Mouse (Mus musculus) left cerebral cortex, postnatal 25 days (tissue): ENCODE measurements around the gene Selenot. TPM values are rescaled to one million over a fixed set of nuclear protein-coding genes. Genes with fewer than 3 reads are reported as not detected.
"Not testable (repeated sequence)": the region's sequence is repeated elsewhere in the genome, so short reads cannot be mapped to it uniquely, and the experiment has no call there.

Experiments
- DNase-seq, 2 experiments: peaks; one replicate each; pipeline ENCODE4 v3.0.0; 2022; ENCODE audit warnings: low spot score in 2 of 2, mixed read lengths in 1 of 2
- intact Hi-C: fragments of 180-260 bp; cut with DNase I; formaldehyde crosslinking; loops from one replicate; pipeline ENCODE4 v1.15.1; 2025
- total RNA-seq, 2 experiments: library from RNA; stranded (reverse); gene quantifications; 2 replicates each; pipeline ENCODE4 v1.2.3; 2021

Selenot gene
- total RNA-seq = 100 to 1,000 TPM; 149 to 153 TPM

- intact Hi-C loops = loop anchor here (1.0 to 5.0 kb wide), 5 partner anchors 51 to 431 kb away; partner anchors contain the start of genes Eif2a, Med12l, Serp1 and Siah2
- peak; percentile 98 for DNase-seq
Observed at GRCm38 (mm10) chr3:58576137-58577066, at the start of gene Selenot. Gene Selenot (plus strand): TSS chr3:58576636.

- no peak for DNase-seq
Observed at GRCm38 (mm10) chr3:58536573-58536972, 39.9 kb upstream of the Selenot start.

GRCm38 (mm10) chr3:58552001-58552811 is 24.2 kb upstream of the Selenot start:
- no peak for DNase-seq
- intact Hi-C loops = no loop called here

More at GRCm38 (mm10) chr3:58536573-58536972, 39.9 kb upstream of the Selenot start:
- intact Hi-C loops = no loop called here

- no peak for DNase-seq
- intact Hi-C loops = no loop called here
Observed at GRCm38 (mm10) chr3:58556649-58557048, 19.8 kb upstream of the Selenot start.

- no peak for DNase-seq
- intact Hi-C loops = no loop called here
Observed at GRCm38 (mm10) chr3:58559887-58560286, 16.5 kb upstream of the Selenot start.

- no peak for DNase-seq
- intact Hi-C loops = no loop called here
Observed at GRCm38 (mm10) chr3:58561437-58561836, 15.0 kb upstream of the Selenot start.

GRCm38 (mm10) chr3:58570821-58571220 is 5.6 kb upstream of the Selenot start:
- intact Hi-C loops = no loop called here
- DNase-seq = no peak

GRCm38 (mm10) chr3:58577067-58577503 is 649 bp downstream of the Selenot start:
- intact Hi-C loops = loop anchor here (1.0 to 5.0 kb wide), 4 partner anchors 52 to 430 kb away; partner anchors contain the start of genes Eif2a, Med12l, Serp1 and Siah2

GRCm38 (mm10) chr3:58577506-58578050 is 1.1 kb downstream of the Selenot start:
- no peak for DNase-seq
- intact Hi-C loops = loop anchor here (1.0 to 5.0 kb wide), 4 partner anchors 52 to 430 kb away; partner anchors contain the start of genes Eif2a, Med12l, Serp1 and Siah2

More at GRCm38 (mm10) chr3:58577067-58577503, 649 bp downstream of the Selenot start:
- DNase-seq = peak; percentile 47 to 62

- intact Hi-C loops = no loop called here
- no peak for DNase-seq
Observed at GRCm38 (mm10) chr3:58581530-58581929, 5.1 kb downstream of the Selenot start.

- DNase-seq = no peak
- intact Hi-C loops = no loop called here
Observed at GRCm38 (mm10) chr3:58582297-58582696, 5.9 kb downstream of the Selenot start.

GRCm38 (mm10) chr3:58582788-58583426 is 6.5 kb downstream of the Selenot start:
- DNase-seq = no peak
- intact Hi-C loops = no loop called here

GRCm38 (mm10) chr3:58590544-58590943 is 14.1 kb downstream of the Selenot start:
- intact Hi-C loops, DNase-seq: not testable (repeated sequence)

- DNase-seq, intact Hi-C loops: not testable (repeated sequence)
Observed at GRCm38 (mm10) chr3:58592666-58593065, 16.2 kb downstream of the Selenot start.

GRCm38 (mm10) chr3:58593623-58594022 is 17.2 kb downstream of the Selenot start:
- intact Hi-C loops = no loop called here

GRCm38 (mm10) chr3:58608506-58608905 is 32.1 kb downstream of the Selenot start:
- DNase-seq = no peak
- intact Hi-C loops = no loop called here

More at GRCm38 (mm10) chr3:58593623-58594022, 17.2 kb downstream of the Selenot start:
- DNase-seq = no peak

- no peak for DNase-seq
- intact Hi-C loops = no loop called here
Observed at GRCm38 (mm10) chr3:58609985-58610384, 33.5 kb downstream of the Selenot start.

GRCm38 (mm10) chr3:58621066-58621465 is 44.6 kb downstream of the Selenot start:
- intact Hi-C loops = no loop called here
- DNase-seq = no peak
